Mouse (Mus musculus): ENCODE results near the gene Zfp148.
A peak's percentile ranks its signal among the peaks of the same experiment; 100 is the strongest.
"Not testable (repeated sequence)": the region's sequence is repeated elsewhere in the genome, so short reads cannot be mapped to it uniquely, and the experiment has no call there.

The Zfp148 gene

GRCm38 (mm10) chr16:33381614-33382245, 1.1 kb downstream of the Zfp148 start:
- DNase-seq (ENCODE audit: low spot score in 2 of 2) = no peak

GRCm38 (mm10) chr16:33382341-33382740, 1.7 kb downstream of the Zfp148 start:
- DNase-seq (ENCODE audit: low spot score in 2 of 2) = no peak

- no peak for DNase-seq (ENCODE audit: low spot score in 2 of 2)
These were observed 2.9 kb downstream of the Zfp148 start for GRCm38 (mm10) chr16:33383584-33383983.

- not testable (repeated sequence) for DNase-seq (ENCODE audit: low spot score in 2 of 2)
These were observed 3.4 kb downstream of the Zfp148 start for GRCm38 (mm10) chr16:33384057-33384456.

GRCm38 (mm10) chr16:33387013-33387412, 6.4 kb downstream of the Zfp148 start:
- DNase-seq (ENCODE audit: low spot score in 2 of 2) = no peak

- DNase-seq (ENCODE audit: low spot score in 2 of 2) = no peak
These were observed 6.8 kb downstream of the Zfp148 start for GRCm38 (mm10) chr16:33387420-33387819.

- peak; percentile 33 to 59 for DNase-seq (ENCODE audit: low spot score in 2 of 2)
These were observed 19.5 kb downstream of the Zfp148 start for GRCm38 (mm10) chr16:33399913-33400782.

- DNase-seq (ENCODE audit: low spot score in 2 of 2) = no peak
These were observed 20.3 kb downstream of the Zfp148 start for GRCm38 (mm10) chr16:33400943-33401342.

- no peak for DNase-seq (ENCODE audit: low spot score in 2 of 2)
These were observed 22.6 kb downstream of the Zfp148 start for GRCm38 (mm10) chr16:33403258-33403657.

- DNase-seq (ENCODE audit: low spot score in 2 of 2) = no peak
These were observed 23.4 kb downstream of the Zfp148 start for GRCm38 (mm10) chr16:33404055-33404454.

GRCm38 (mm10) chr16:33405487-33405886, 24.9 kb downstream of the Zfp148 start:
- DNase-seq (ENCODE audit: low spot score in 2 of 2) = no peak

- DNase-seq (ENCODE audit: low spot score in 2 of 2) = no peak
These were observed 29.5 kb downstream of the Zfp148 start for GRCm38 (mm10) chr16:33410151-33410550.

GRCm38 (mm10) chr16:33410605-33411004, 30.0 kb downstream of the Zfp148 start:
- DNase-seq (ENCODE audit: low spot score in 2 of 2) = no peak

- no peak for DNase-seq (ENCODE audit: low spot score in 2 of 2)
These were observed 33.6 kb downstream of the Zfp148 start for GRCm38 (mm10) chr16:33414191-33414590.

- no peak for DNase-seq (ENCODE audit: low spot score in 2 of 2)
These were observed 35.0 kb downstream of the Zfp148 start for GRCm38 (mm10) chr16:33415607-33416006.

GRCm38 (mm10) chr16:33428327-33428726, 47.7 kb downstream of the Zfp148 start:
- no peak for DNase-seq (ENCODE audit: low spot score in 2 of 2)

GRCm38 (mm10) chr16:33431660-33432059, 51.0 kb downstream of the Zfp148 start:
- DNase-seq (ENCODE audit: low spot score in 2 of 2) = no peak

GRCm38 (mm10) chr16:33441065-33441464, 60.4 kb downstream of the Zfp148 start:
- DNase-seq (ENCODE audit: low spot score in 2 of 2) = no peak

- no peak for DNase-seq (ENCODE audit: low spot score in 2 of 2)
These were observed 66.2 kb downstream of the Zfp148 start for GRCm38 (mm10) chr16:33446830-33447229.

- no peak for DNase-seq (ENCODE audit: low spot score in 2 of 2)
These were observed 73.2 kb downstream of the Zfp148 start for GRCm38 (mm10) chr16:33453826-33454225.

- no peak for DNase-seq (ENCODE audit: low spot score in 2 of 2)
These were observed 73.7 kb downstream of the Zfp148 start for GRCm38 (mm10) chr16:33454306-33454705.

GRCm38 (mm10) chr16:33455263-33455910, 74.8 kb downstream of the Zfp148 start:
- no peak for DNase-seq (ENCODE audit: low spot score in 2 of 2)

GRCm38 (mm10) chr16:33459101-33459500, 78.5 kb downstream of the Zfp148 start:
- no peak for DNase-seq (ENCODE audit: low spot score in 2 of 2)
